Mouse (Mus musculus) mouse trophoblast stem cell (cell line): ENCODE data around the gene Ern1.
"Not testable (repeated sequence)": the region's sequence is repeated elsewhere in the genome, so short reads cannot be mapped to it uniquely, and the experiment has no call there.

Experiments used
- in situ Hi-C, 2 experiments: fragments of 300-500 bp; cut with MseI, MboI; formaldehyde crosslinking; loops; 2 replicates in 1 of 2; 3 replicates in 1 of 2; pipeline ENCODE4 v1.15.1; 2025

Ern1 gene

DNA sequence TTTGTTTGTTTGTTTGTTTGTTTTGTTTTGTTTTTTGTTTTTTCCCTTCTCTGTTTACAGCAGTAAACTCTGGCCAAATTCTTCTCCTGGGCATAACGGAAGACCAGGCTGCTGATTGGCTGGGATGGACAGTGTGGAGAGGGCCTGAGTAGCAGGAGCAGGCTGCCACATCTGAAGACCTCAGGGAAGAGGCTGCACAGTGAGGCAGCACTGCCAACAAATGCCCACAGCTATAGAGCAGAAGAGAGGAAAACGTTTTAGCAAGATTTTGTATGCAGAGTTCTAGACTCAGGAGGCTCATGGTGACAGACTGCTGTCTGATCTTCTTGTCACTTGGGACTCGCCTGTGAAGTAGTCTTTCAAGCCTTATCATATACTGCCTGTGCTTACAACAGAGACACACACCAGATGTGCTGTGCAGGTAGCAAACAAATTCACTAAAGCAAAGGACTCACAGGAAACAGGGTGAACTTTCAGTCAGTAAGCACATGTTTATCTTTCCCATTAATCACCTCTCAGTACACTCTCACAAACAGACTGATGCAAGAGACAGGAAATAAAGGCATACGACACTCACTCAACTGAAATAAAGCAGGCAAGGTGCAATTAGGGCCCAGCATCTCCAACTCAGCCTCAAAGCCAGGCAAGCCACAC lies 49.0 kb downstream of the Ern1 start:
- in situ Hi-C loops: no loop called here

- in situ Hi-C loops: no loop called here
Observed at GRCm38 (mm10) chr11:106437543-106437942, 50.1 kb downstream of the Ern1 start.

GRCm38 (mm10) chr11:106437039-106437438 lies 50.6 kb downstream of the Ern1 start:
- in situ Hi-C loops: no loop called here

GRCm38 (mm10) chr11:106430392-106430791 lies 57.3 kb downstream of the Ern1 start:
- in situ Hi-C loops: no loop called here

DNA sequence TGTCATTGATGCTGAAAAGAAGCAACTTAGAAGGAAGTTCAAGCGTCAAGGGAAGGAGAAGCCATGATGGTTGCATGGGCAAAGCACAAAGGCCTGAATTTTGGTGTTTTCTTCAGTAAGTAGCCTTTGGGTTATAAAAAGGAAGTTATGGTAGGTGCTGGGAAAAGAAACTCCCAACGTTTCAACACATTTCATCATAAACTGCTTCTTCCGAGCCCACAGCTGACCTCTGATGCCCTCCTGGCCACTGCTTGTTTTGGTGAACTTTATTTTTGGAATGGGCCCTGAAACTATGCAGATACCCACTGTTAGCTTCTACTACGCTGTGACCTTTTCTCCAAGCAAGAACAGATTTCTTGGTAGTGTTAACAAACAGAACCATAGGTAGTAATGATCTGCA lies 58.0 kb downstream of the Ern1 start:
- in situ Hi-C loops: no loop called here

GRCm38 (mm10) chr11:106428556-106428955 lies 59.1 kb downstream of the Ern1 start:
- in situ Hi-C loops: no loop called here

DNA sequence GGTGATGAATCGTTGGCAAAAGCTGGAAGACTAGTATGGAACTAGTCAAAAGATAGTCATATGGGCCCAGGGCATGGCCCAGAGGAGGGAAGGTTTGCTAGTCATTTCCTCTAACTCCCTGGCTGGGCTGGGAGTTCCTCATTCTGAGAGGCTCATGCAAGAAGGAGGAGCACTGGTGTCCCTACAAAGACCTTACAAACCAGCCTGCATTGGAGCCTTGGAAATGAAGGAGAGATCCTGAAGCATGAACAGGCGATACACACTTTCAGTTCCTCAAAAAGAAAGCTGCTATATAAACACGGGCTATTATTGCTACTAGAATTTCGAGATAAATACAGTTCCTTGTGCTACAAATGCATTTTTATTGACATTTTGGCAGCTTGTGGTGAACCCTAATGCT lies 59.5 kb downstream of the Ern1 start:
- in situ Hi-C loops: no loop called here

GRCm38 (mm10) chr11:106426447-106426846 lies 61.2 kb downstream of the Ern1 start:
- in situ Hi-C loops: no loop called here

- in situ Hi-C loops: no loop called here
Observed at GRCm38 (mm10) chr11:106425201-106425600, 62.5 kb downstream of the Ern1 start.

- in situ Hi-C loops: loop anchor here (5.0 to 10.0 kb wide), 2 partner anchors 73 to 205 kb away; no protein-coding TSS in a partner anchor
Observed at GRCm38 (mm10) chr11:106419262-106420102, 68.2 kb downstream of the Ern1 start.

DNA sequence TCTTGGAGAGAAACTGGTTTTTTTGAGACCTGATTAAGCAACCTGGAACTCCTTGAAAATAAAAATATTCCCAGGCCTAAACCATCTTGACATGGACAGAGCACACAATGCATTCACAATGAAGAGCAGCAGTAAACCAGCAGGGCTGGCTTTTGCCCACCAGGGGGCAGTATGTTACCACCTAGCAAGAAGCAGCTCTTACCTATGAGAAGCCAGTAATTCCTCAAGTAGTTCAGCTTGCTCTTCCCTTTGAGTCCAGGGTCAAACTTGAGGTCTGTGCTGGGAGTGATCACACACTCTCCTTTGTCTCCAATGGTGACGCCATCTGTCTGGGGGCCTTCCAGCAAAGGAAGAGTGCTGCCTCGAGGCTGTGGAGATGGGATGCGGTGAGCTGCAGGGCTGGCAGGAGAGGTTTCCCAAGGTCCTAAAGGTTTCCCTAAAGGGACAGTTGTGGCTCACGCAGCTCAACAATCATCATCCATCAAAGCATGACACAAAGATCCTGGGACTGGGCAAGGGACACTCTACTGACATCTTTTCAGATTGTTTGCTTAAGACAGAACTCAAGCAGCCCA lies 68.9 kb downstream of the Ern1 start:
- in situ Hi-C loops: loop anchor here (5.0 to 10.0 kb wide), 2 partner anchors 74 to 206 kb away; no protein-coding TSS in a partner anchor

- in situ Hi-C loops: loop anchor here (5.0 to 10.0 kb wide), 2 partner anchors 74 to 207 kb away; no protein-coding TSS in a partner anchor
Observed at GRCm38 (mm10) chr11:106417860-106418259, 69.8 kb downstream of the Ern1 start.

- in situ Hi-C loops: loop anchor here (5.0 to 10.0 kb wide), 2 partner anchors 76 to 208 kb away; no protein-coding TSS in a partner anchor
Observed at GRCm38 (mm10) chr11:106416331-106416730, 71.3 kb downstream of the Ern1 start.

DNA sequence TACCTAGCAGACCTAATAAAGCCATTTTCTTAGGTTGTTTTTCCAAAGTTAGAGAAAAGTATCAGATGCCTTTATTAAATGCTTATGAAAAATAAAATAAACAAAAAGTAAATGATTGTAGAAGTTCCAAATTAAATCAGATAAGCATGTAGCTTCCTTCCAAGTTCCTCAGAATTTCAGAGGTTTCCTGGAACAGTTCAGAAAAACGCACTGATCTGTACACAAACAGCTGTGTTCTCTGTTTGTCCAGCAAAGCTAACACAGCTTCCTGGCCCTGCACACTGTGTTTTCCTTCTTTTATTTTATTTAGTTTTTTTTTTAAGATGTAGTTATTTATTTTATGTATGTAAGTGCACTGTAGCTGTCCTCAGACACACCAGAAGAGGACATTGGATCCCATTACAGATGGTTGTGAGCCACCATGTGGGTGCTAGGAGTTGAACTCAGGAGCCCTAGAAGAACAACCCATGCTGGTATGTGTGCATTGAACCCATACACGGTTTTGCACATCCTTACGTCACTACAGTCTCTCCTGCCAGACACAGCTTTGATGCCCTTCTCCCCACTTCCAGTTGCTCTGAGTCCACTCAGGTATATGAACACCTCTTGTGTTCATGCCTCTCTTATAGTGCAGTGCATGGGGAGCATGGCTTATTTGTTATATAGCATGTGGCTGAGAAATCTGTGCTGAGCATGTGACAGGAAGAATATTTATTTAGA lies 74.9 kb downstream of the Ern1 start:
- in situ Hi-C loops: loop anchor here in 1 of 2 experiments (10.0 kb wide), 1 partner anchor 212 kb away; no protein-coding TSS in a partner anchor

DNA sequence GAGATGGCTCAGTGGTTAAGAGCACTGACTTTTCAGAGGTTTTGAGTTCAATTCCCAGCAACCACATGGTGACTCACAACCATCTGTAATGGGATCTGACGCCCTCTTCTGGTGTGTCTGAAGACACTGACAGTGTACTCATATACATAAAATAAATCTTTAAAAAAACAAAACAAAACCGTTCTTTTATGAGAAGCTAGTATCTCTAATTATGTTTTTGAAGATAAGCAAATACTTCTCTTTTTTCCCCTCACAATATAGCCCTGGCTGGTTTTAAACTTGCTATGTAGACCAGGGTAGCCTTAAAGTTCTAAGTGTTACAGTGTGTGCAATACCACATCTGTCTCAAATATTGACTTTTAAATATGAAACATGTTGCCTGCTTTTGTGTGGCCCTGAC lies 76.5 kb downstream of the Ern1 start:
- in situ Hi-C loops: loop anchor here in 1 of 2 experiments (10.0 kb wide), 1 partner anchor 214 kb away; no protein-coding TSS in a partner anchor

DNA sequence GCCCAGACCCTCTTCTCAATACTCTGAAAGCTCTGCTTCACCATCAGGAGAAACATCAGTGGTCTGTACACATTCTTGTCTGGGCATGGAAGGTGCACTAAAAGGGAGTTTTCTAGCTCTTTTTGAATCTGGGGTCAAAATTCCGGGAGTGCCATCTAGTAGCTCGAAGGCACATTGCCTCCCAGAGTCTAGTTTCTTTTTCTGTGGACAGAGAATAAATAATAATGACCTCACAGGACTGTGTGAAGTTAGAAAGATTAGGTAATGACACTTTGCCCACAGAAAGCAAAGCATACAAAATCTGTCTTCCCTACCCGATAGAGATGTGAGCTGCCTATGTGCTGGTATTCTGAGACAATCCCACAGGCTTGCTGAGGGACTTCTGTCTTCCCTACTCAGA lies 77.1 kb downstream of the Ern1 start:
- in situ Hi-C loops: loop anchor here in 1 of 2 experiments (10.0 kb wide), 1 partner anchor 214 kb away; no protein-coding TSS in a partner anchor

DNA sequence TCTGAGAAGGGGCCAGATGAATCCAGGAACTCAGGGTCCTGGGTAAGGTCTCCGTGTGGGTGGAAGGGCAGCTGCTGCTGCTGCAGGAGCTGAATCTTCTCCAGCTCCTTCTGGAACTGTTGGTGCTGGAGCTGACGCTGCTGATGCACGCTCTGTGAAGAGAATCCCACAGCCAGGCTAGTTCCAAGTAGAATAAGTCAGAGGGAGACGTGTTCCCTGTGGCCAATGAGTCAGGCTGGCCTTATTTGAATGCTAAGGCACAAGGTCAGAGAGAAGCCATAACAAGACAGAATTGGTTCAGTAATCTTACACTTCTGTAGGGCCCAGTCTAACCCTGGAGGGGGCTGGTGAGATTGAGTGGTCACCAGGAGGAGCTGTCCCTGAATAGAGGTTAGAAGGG lies 77.6 kb downstream of the Ern1 start:
- in situ Hi-C loops: loop anchor here in 1 of 2 experiments (10.0 kb wide), 1 partner anchor 215 kb away; no protein-coding TSS in a partner anchor

DNA sequence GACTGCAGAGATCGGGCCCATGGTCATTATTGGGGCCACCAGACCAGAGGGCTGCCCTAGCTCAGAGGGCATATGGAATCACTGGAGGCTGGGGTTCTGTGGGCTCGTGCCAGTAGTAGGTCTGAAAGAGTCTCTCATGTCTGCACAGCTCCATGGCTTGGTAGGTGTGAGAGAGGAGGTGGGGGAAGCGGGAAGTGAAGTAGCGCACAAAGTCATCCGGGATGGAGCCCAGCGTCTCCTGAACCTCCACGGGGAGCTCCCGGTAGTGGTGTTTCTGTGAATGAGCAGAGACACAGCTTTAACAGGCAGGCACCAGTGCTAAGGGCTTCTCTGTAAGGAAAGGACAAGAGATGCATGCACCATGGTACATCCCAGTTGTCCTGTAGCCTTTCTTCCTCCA lies 89.2 kb downstream of the Ern1 start:
- in situ Hi-C loops: no loop called here

DNA sequence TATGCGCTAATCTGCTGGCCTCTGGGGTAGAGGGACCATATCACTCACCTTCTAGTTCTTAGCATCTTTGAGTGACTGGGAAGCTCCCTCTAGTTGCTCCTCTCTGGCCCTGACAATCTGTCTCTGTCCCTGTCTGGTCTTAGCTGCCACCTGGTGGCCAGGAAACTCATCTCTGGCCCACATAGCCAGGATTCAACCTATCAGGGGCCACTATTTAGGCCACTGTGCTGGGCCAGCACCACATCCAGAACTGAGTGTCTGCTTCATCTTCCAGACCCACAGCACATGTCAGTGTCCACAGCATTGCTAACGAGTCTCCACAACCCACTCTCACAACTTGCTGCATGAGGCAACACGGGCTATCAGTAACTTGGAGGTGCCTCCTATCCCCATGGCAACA lies 90.0 kb downstream of the Ern1 start:
- in situ Hi-C loops: no loop called here

DNA sequence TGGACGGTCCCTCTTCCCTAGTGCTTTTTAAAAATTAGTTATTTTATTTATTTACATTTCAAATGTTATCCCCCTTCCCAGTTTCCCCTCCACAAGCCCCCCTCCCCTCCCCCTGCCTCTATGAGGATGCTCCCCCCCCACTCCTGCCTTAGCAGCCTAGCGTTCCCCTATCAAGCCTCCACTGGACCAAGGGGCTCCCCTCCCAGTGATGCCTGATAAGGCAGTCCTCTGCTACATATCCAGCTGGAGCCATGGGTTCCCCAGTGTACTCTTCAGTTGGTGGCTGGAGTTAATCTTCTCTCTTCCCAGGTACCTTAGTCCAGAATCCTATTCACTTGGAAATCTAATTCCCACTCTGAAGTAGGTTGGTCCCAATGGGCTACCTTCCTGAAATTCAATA lies 93.6 kb downstream of the Ern1 start:
- in situ Hi-C loops: not testable (repeated sequence)

DNA sequence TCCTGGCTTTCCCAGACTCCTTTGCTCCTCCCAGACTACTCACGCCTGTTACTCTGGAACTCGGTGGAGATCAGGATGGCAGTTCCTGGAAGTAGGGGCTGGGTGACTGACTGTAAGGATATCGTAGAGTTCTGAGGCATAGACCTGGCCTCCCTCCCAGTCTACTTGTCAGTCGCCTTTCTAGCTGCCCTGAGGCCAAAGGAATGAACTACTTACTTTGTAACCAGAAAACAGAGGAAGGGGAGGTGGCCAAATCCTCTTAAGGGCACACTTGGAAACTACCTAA lies 94.4 kb downstream of the Ern1 start:
- in situ Hi-C loops: no loop called here
